In the genomic region with DNA sequence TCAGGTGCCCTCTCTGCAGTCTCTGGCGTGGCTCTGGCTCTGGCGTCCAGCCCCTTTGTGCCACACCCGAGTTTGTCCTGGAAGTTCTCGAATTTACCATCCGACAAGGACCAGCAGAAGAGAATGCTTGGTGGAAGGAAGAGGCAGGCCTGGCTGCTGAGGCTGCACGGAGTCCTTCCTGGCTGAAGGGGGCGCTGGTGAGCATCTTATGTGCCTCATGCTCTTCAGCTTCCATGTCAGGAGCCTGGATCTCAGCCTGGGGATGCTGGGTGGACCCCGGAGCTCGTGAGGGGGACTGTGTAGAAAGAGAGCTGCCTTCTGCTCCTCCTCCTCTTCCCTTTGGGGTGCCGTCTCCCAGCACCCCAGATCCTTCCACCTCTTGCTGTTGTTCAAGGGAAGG, we compare ENCODE assay signal across 9 mouse cellular contexts. TPM values are rescaled to one million over a fixed set of nuclear protein-coding genes. Genes with fewer than 3 reads are reported as not detected.
A peak's percentile ranks its signal among the peaks of the same experiment; 100 is the strongest.
DNase-seq lines count a peak whose midpoint lies in the region; ATAC-seq and TF ChIP-seq lines count a peak whose summit lies in the region.
"Had no signal": no experiment of that assay in that cellular context is flagged by ENCODE, and none has a peak within 500 bp of the region (broad histone marks: within the 10 kb centered on the region; RNA-seq: fewer than 3 reads in every experiment).

No protein-coding gene starts in this region.

- H3K4me2 ChIP-seq in kidney, postnatal 0 days (ENCODE audit: low read length), result no peak overlapping the region
- no peak overlapping the region for H3K4me2 ChIP-seq in liver, embryonic 11.5 days
- no peak overlapping the region for H3K4me2 ChIP-seq in forebrain, embryonic 12.5 days
- H3K4me2 ChIP-seq: heart, embryonic 15.5 days had no signal

- no peak overlapping the region for H3K9ac ChIP-seq in kidney, postnatal 0 days (ENCODE audit: low read depth, low read length)
- H3K9ac ChIP-seq in liver, embryonic 11.5 days (ENCODE audit: low read depth, low read length), result no peak overlapping the region
- no peak overlapping the region for H3K9ac ChIP-seq in forebrain, embryonic 12.5 days
- H3K9ac ChIP-seq: heart, embryonic 15.5 days had no signal

- H3K4me1 ChIP-seq in kidney, postnatal 0 days (replicated peaks; ENCODE audit: insufficient read depth, low read length), result no peaks in the 10 kb centered on the region
- peaks cover 2% of the 10 kb centered on the region; the same call in 1 of the 2 replicates for H3K4me1 ChIP-seq in liver, embryonic 11.5 days (replicated peaks; ENCODE audit: control insufficient read depth, insufficient read depth, low read length)
- no peaks in the 10 kb centered on the region for H3K4me1 ChIP-seq in forebrain, embryonic 12.5 days
- H3K4me1 ChIP-seq: heart, embryonic 15.5 days had no signal

- H3K4me3 ChIP-seq in kidney, postnatal 0 days (replicated peaks; ENCODE audit: low read depth, low read length), result no peak overlapping the region
- no peak overlapping the region for H3K4me3 ChIP-seq in liver, embryonic 11.5 days (ENCODE audit: low read depth, low read length)
- no peak overlapping the region for H3K4me3 ChIP-seq in forebrain, embryonic 12.5 days (replicated peaks)
- H3K4me3 ChIP-seq: heart, embryonic 15.5 days had no signal

- no peak for ATAC-seq in CD4-positive, CD25-positive, alpha-beta regulatory T cell, adult 4 months
- no peak for ATAC-seq in kidney, postnatal 0 days (replicated peaks; ENCODE audit: low FRiP score, low read depth)
- ATAC-seq in liver, embryonic 11.5 days (replicated peaks; ENCODE audit: low FRiP score), result 0 out of 2 replicates have a peak, but pooled peaks have one; percentile 26
- no peak for ATAC-seq in forebrain, embryonic 12.5 days (ENCODE audit: low FRiP score)

- DNase-seq in CD4-positive, CD25-positive, alpha-beta regulatory T cell, adult 2 months (ENCODE audit: low read depth, low spot score), result peak; percentile 71
- DNase-seq in kidney, postnatal 0 days (ENCODE audit: low spot score), result no peak
- no peak for DNase-seq in kidney, adult 18-20 months
- DNase-seq in T-cell, adult 2 months (ENCODE audit: low spot score), result peak; percentile 38
- DNase-seq in liver, embryonic 11.5 days (ENCODE audit: low spot score), result peak; percentile 46
- peak; percentile 15 for DNase-seq in spleen, adult 12 weeks (ENCODE audit: low spot score)

- no peak overlapping the region for H3K27ac ChIP-seq in kidney, postnatal 0 days
- peak overlapping the region; percentile 25; the same call in 1 of the 2 replicates for H3K27ac ChIP-seq in liver, embryonic 11.5 days (ENCODE audit: low read depth, low read length)
- no peak overlapping the region for H3K27ac ChIP-seq in forebrain, embryonic 12.5 days
- H3K27ac ChIP-seq: heart, embryonic 15.5 days had no signal

- no peaks in the 10 kb centered on the region for H3K27me3 ChIP-seq in kidney, postnatal 0 days (ENCODE audit: insufficient read depth, low read length)
- H3K27me3 ChIP-seq in liver, embryonic 11.5 days (replicated peaks; ENCODE audit: control insufficient read depth, insufficient read depth, low read length), result no peaks in the 10 kb centered on the region
- no peaks in the 10 kb centered on the region for H3K27me3 ChIP-seq in forebrain, embryonic 12.5 days
- H3K27me3 ChIP-seq: heart, embryonic 15.5 days had no signal

- peaks cover 23% of the 10 kb centered on the region for H3K36me3 ChIP-seq in kidney, postnatal 0 days (ENCODE audit: insufficient read depth, low read length)
- peaks cover 6% of the 10 kb centered on the region; the same call in 1 of the 2 replicates for H3K36me3 ChIP-seq in liver, embryonic 11.5 days (ENCODE audit: control insufficient read depth, insufficient read depth, low read length)
- H3K36me3 ChIP-seq in forebrain, embryonic 12.5 days (replicated peaks), result peaks cover 36% of the 10 kb centered on the region

- no peaks in the 10 kb centered on the region for H3K9me3 ChIP-seq in kidney, postnatal 0 days (replicated peaks; ENCODE audit: low read length)
- H3K9me3 ChIP-seq in liver, embryonic 11.5 days (ENCODE audit: control insufficient read depth, low read length), result no peaks in the 10 kb centered on the region
- no peaks in the 10 kb centered on the region for H3K9me3 ChIP-seq in forebrain, embryonic 12.5 days
- H3K9me3 ChIP-seq: heart, embryonic 15.5 days had no signal

- 58% methylated on average over 9 of the region's 10 CpGs for WGBS in kidney, postnatal 0 days
- 68% methylated on average over 10 of the region's 10 CpGs for WGBS in liver, embryonic 11.5 days
- WGBS in forebrain, embryonic 12.5 days, result 60% methylated on average over 10 of the region's 10 CpGs

- peak; percentile 61 for TF ChIP-seq CTCF in kidney, postnatal 0 days (IDR thresholded peaks at IDR 0.05; ENCODE audit: low read depth)

RNA-seq across cellular contexts. Expression of gene Gnmt, which starts 7.2 kb away (rescaled TPM):
- not detected for polyA plus RNA-seq in CD4-positive, CD25-positive, alpha-beta regulatory T cell, adult 4 months (2017; shearing (Covaris generic))
- 9.0 and 10.6 TPM in 2 replicates for polyA plus RNA-seq in kidney, postnatal 0 days (2015; fragmentation: Nextera tagmentation; extraction: Ambion mirVana)
- polyA plus RNA-seq in liver, embryonic 11.5 days (2014; fragmentation: Nextera tagmentation; extraction: Ambion mirVana), result 6.2 and 6.7 TPM in 2 replicates
- polyA plus RNA-seq in forebrain, embryonic 12.5 days (2016; fragmentation: Nextera tagmentation; extraction: Ambion mirVana), result 0.54 and 0.91 TPM in 2 replicates

RNA-seq across cellular contexts. Expression of gene Cnpy3, which starts 15.9 kb away (rescaled TPM):
- 10 to 100 TPM; 24.4 to 25.5 TPM for polyA plus RNA-seq in CD4-positive, CD25-positive, alpha-beta regulatory T cell, adult 4 months (2017; shearing (Covaris generic))
- 59.9 and 64.7 TPM in 2 replicates for polyA plus RNA-seq in kidney, postnatal 0 days (2015; fragmentation: Nextera tagmentation; extraction: Ambion mirVana)
- polyA plus RNA-seq in liver, embryonic 11.5 days (2014; fragmentation: Nextera tagmentation; extraction: Ambion mirVana), result 55.8 and 60.8 TPM in 2 replicates
- polyA plus RNA-seq in forebrain, embryonic 12.5 days (2016; fragmentation: Nextera tagmentation; extraction: Ambion mirVana), result 56.6 and 57.3 TPM in 2 replicates

RNA-seq across cellular contexts. Expression of gene Pex6, which starts 24.9 kb away (rescaled TPM):
- polyA plus RNA-seq in CD4-positive, CD25-positive, alpha-beta regulatory T cell, adult 4 months (2017; shearing (Covaris generic)), result 1 to 10 TPM; 5.0 to 7.2 TPM
- 20.5 and 25.6 TPM in 2 replicates for polyA plus RNA-seq in kidney, postnatal 0 days (2015; fragmentation: Nextera tagmentation; extraction: Ambion mirVana)
- polyA plus RNA-seq in liver, embryonic 11.5 days (2014; fragmentation: Nextera tagmentation; extraction: Ambion mirVana), result 19.9 and 20.5 TPM in 2 replicates
- 28.7 and 29.3 TPM in 2 replicates for polyA plus RNA-seq in forebrain, embryonic 12.5 days (2016; fragmentation: Nextera tagmentation; extraction: Ambion mirVana)

RNA-seq across cellular contexts. Expression of gene Ptcra, which starts 27.4 kb away (rescaled TPM):
- polyA plus RNA-seq in CD4-positive, CD25-positive, alpha-beta regulatory T cell, adult 4 months (2017; shearing (Covaris generic)), result under 1 TPM in 1 of 2 experiments, not detected in 1; 0.49 TPM
- 0.12 and 0.14 TPM in 2 replicates for polyA plus RNA-seq in kidney, postnatal 0 days (2015; fragmentation: Nextera tagmentation; extraction: Ambion mirVana)
- polyA plus RNA-seq in liver, embryonic 11.5 days (2014; fragmentation: Nextera tagmentation; extraction: Ambion mirVana), result 0.94 and 1.0 TPM in 2 replicates
- 0.24 and 0.36 TPM in 2 replicates for polyA plus RNA-seq in forebrain, embryonic 12.5 days (2016; fragmentation: Nextera tagmentation; extraction: Ambion mirVana)

RNA-seq across cellular contexts. Expression of gene Ppp2r5d, which starts 31.2 kb away (rescaled TPM):
- polyA plus RNA-seq in CD4-positive, CD25-positive, alpha-beta regulatory T cell, adult 4 months (2017; shearing (Covaris generic)), result 10 to 100 TPM; 19.7 to 31.4 TPM
- polyA plus RNA-seq in kidney, postnatal 0 days (2015; fragmentation: Nextera tagmentation; extraction: Ambion mirVana), result 51.0 and 52.5 TPM in 2 replicates
- 73.9 and 80.4 TPM in 2 replicates for polyA plus RNA-seq in liver, embryonic 11.5 days (2014; fragmentation: Nextera tagmentation; extraction: Ambion mirVana)
- 111 and 124 TPM in 2 replicates for polyA plus RNA-seq in forebrain, embryonic 12.5 days (2016; fragmentation: Nextera tagmentation; extraction: Ambion mirVana)

Comparison
In these comparisons a context has a peak if more than half of its experiments do, and no peak if none do; other contexts are left out.
1. DNase-seq: peak in CD4-positive, CD25-positive, alpha-beta regulatory T cell, adult 2 months (single experiment), T-cell, adult 2 months (single experiment), liver, embryonic 11.5 days (single experiment) and spleen, adult 12 weeks (single experiment); none in kidney, postnatal 0 days (single experiment) and kidney, adult 18-20 months (single experiment).